Mouse (Mus musculus): ENCODE measurements at regions not wholly inside any gene's neighbourhood (a gene's known extent, or its start where the extent isn't known, plus 50 kb on each side); places are given as distances from the start of the nearest gene placed in this dataset.
A peak's percentile ranks its signal among the peaks of the same experiment; 100 is the strongest.

DNA sequence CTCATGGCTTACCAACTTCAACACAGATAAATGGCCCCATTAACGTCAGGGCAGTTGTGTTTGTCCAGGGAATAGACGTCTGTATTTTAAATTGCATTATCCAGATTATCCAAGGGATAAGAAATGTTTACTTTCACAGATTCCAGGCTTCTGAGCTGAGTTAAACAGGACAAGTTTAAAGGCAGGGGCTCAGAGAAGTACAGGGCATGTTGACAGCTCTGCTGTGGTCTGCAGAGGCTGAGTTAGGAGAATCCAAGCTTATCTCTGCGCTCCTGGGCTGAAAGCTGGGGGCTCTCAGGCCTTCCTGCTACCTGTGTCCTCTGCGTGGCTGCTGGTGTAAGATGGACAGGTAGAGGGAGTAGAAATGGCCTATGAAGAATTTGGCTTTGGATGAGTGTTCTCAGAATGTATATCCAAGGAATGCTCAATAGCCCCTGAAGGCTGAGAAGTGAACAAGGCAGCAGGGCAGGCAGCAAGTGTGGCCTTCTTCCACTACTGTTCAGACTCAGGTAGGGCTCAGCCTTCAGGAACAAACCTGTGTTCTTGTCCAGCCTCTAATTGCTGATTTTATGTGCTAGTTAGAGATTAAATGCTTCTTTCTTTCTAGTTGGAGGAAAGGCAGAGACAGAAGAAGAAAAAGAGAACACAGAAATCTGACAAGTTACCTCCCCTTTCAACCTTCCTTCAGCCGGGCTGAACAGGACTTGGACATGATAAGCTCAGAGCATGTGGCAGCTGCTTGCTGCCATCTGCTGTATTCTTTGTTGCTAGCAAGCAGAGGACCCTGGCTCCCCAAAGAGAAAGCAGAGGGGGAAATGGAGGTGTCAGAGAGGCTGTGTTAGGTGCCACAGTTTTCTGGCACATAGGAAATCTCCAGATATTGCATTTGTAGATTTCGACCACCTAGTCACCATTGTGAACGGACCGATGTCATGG lies 77.9 kb upstream of the Grem2 start:
- peak; percentile 15 for DNase-seq (ENCODE audit: low read depth, low spot score)

- no peak for DNase-seq (ENCODE audit: low read depth, low spot score)
Measured at GRCm38 (mm10) chr1:174992520-174992919, 70.9 kb upstream of the Grem2 start.

- DNase-seq (ENCODE audit: low read depth, low spot score) = no peak
Measured at GRCm38 (mm10) chr1:174988590-174988989, 67.0 kb upstream of the Grem2 start.

DNA sequence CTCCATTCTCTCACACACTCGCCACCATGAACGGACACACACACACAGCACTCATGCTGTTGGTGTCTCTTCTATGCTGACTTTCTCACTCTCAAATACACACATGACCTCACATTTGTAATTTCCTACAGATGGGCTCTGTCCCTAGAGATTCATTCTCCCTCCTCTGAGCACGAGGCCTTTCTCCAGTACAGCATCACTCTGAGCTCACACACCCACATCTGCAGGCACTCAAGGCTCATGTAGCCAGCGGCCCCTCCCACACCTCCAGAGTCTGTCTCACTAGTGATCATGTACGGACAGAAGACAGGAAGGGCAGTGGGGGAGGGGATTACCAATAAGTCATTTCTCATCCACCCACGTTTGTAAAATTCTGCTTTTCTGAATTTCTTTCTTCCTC lies 50.3 kb upstream of the Grem2 start:
- DNase-seq (ENCODE audit: low read depth, low spot score) = no peak

All from retina, adult 2 months (tissue).